Mouse (Mus musculus) embryonic facial prominence, embryonic 12.5 days (tissue): Measurements from ENCODE around the gene Ergic3. TPM values are rescaled to one million over a fixed set of nuclear protein-coding genes. Genes with fewer than 3 reads are reported as not detected.

Source experiments
- ATAC-seq: fragments of 200-750 bp; cut with Nextera tagmentation; 2 replicates; pipeline ENCODE4 v1.8.0; 2017; ENCODE audit not compliant: insufficient number of reproducible peaks, insufficient read depth, low FRiP score, low TSS enrichment
- H3K27ac ChIP-seq: fragments of 300-500 bp; sonication (generic); 2 replicates; pipeline ENCODE4 v1.5.1; 2016; ENCODE audit warnings: mild to moderate bottlenecking
- H3K27me3 ChIP-seq: fragments of 300-500 bp; sonication (generic); 2 replicates; pipeline ENCODE4 v1.6.1; 2016; ENCODE audit warnings: mild to moderate bottlenecking, moderate library complexity
- H3K36me3 ChIP-seq: fragments of 300-500 bp; sonication (generic); 2 replicates; pipeline ENCODE4 v1.6.1; 2016; ENCODE audit warnings: mild to moderate bottlenecking
- H3K4me1 ChIP-seq: fragments of 300-500 bp; sonication (generic); 2 replicates; pipeline ENCODE4 v1.6.1; 2016
- H3K4me2 ChIP-seq: fragments of 300-500 bp; sonication (generic); replicated peaks from 2 replicates; pipeline ENCODE4 v1.6.1; 2016; ENCODE audit warnings: mild to moderate bottlenecking, moderate library complexity
- H3K4me3 ChIP-seq: fragments of 300-500 bp; sonication (generic); 2 replicates; pipeline ENCODE4 v1.5.1; 2016; ENCODE audit warnings: mild to moderate bottlenecking
- H3K9ac ChIP-seq: fragments of 300-500 bp; sonication (generic); 2 replicates; pipeline ENCODE4 v1.6.1; 2016; ENCODE audit warnings: mild to moderate bottlenecking, moderate library complexity
- H3K9me3 ChIP-seq: fragments of 300-500 bp; sonication (generic); 2 replicates; pipeline ENCODE4 v1.6.1; 2016; ENCODE audit warnings: mild to moderate bottlenecking, moderate library complexity
- WGBS: fragments of 180-500 bp; shearing (Covaris S2); methylation state at CpG from one replicate; pipeline ENCODE4 v1.1.7; 2016; 5-methylcytosine and 5-hydroxymethylcytosine counted together
- polyA plus RNA-seq: library from polyadenylated mRNA; unstranded; fragments of >200 nt; fragmentation: Nextera tagmentation; extraction: Ambion mirVana; gene quantifications from 2 replicates; pipeline ENCODE4 v1.2.1, GENCODE M21; 2016

Gene Ergic3
- polyA plus RNA-seq, 1 experiment from 2014 or later, result 199 TPM

- H3K4me2 ChIP-seq, result no peak overlapping the region
- WGBS, result 93% methylated on average over 4 of the region's 4 CpGs
- peaks cover 22% of the 10 kb centered on the region for H3K36me3 ChIP-seq
- ATAC-seq, result no peak
- H3K9me3 ChIP-seq, result no peaks in the 10 kb centered on the region
- no peak overlapping the region for H3K27ac ChIP-seq
- H3K4me3 ChIP-seq, result no peak overlapping the region
- H3K4me1 ChIP-seq, result peaks cover 6% of the 10 kb centered on the region
- no peaks in the 10 kb centered on the region for H3K27me3 ChIP-seq
- no peak overlapping the region for H3K9ac ChIP-seq
Measured at GRCm38 (mm10) chr2:156005393-156005792, 2.5 kb upstream of the Ergic3 start.

- no peak overlapping the region for H3K27ac ChIP-seq
- WGBS, result 92% methylated on average over 3 of the region's 3 CpGs
- H3K9ac ChIP-seq, result no peak overlapping the region
Measured at GRCm38 (mm10) chr2:156018106-156018505, 10.3 kb downstream of the Ergic3 start.

GRCm38 (mm10) chr2:156021219-156021618, 13.4 kb downstream of the Ergic3 start:
- Histone ChIP-seq H3K9me3 (no peaks in the 10 kb centered on the region), H3K4me3 (no peak overlapping the region), H3K4me2 (no peak overlapping the region), H3K36me3 (peaks cover 33% of the 10 kb centered on the region), H3K27ac (no peak overlapping the region), H3K27me3 (no peaks in the 10 kb centered on the region), H3K4me1 (no peaks in the 10 kb centered on the region), H3K9ac (no peak overlapping the region; the same call in 1 of the 2 replicates)
- WGBS, result 85% methylated on average over 8 of the region's 8 CpGs
- no peak for ATAC-seq

More at GRCm38 (mm10) chr2:156018106-156018505, 10.3 kb downstream of the Ergic3 start:
- no peaks in the 10 kb centered on the region for H3K4me1 ChIP-seq
- H3K36me3 ChIP-seq, result peaks cover 64% of the 10 kb centered on the region
- H3K9me3 ChIP-seq, result no peaks in the 10 kb centered on the region
- no peaks in the 10 kb centered on the region for H3K27me3 ChIP-seq
- no peak overlapping the region for H3K4me2 ChIP-seq
- no peak for ATAC-seq
- H3K4me3 ChIP-seq, result no peak overlapping the region

- Histone ChIP-seq H3K36me3 (peaks cover 27% of the 10 kb centered on the region), H3K4me3 (no peak overlapping the region), H3K27ac (no peak overlapping the region), H3K9me3 (no peaks in the 10 kb centered on the region), H3K4me2 (no peak overlapping the region), H3K27me3 (no peaks in the 10 kb centered on the region), H3K4me1 (no peaks in the 10 kb centered on the region), H3K9ac (no peak overlapping the region)
- ATAC-seq, result no peak
- 83% methylated on average over 2 of the region's 2 CpGs for WGBS
Measured at GRCm38 (mm10) chr2:156021765-156022164, 13.9 kb downstream of the Ergic3 start.

GRCm38 (mm10) chr2:156025482-156025881, 17.6 kb downstream of the Ergic3 start:
- Histone ChIP-seq H3K36me3 (no peaks in the 10 kb centered on the region), H3K27me3 (no peaks in the 10 kb centered on the region), H3K9me3 (no peaks in the 10 kb centered on the region), H3K4me1 (no peaks in the 10 kb centered on the region), H3K4me2 (no peak overlapping the region), H3K4me3 (no peak overlapping the region), H3K9ac (no peak overlapping the region), H3K27ac (no peak overlapping the region)
- ATAC-seq, result no peak

GRCm38 (mm10) chr2:156039390-156039789, 31.5 kb downstream of the Ergic3 start:
- Histone ChIP-seq H3K4me1 (no peaks in the 10 kb centered on the region), H3K27ac (no peak overlapping the region), H3K4me2 (no peak overlapping the region), H3K4me3 (no peak overlapping the region), H3K36me3 (no peaks in the 10 kb centered on the region), H3K9me3 (no peaks in the 10 kb centered on the region), H3K27me3 (no peaks in the 10 kb centered on the region), H3K9ac (no peak overlapping the region)
- no peak for ATAC-seq
- WGBS, result 89% methylated on average over 3 of the region's 3 CpGs

GRCm38 (mm10) chr2:156042903-156043302, 35.1 kb downstream of the Ergic3 start:
- no peak for ATAC-seq
- no peak overlapping the region for H3K4me3 ChIP-seq
- no peaks in the 10 kb centered on the region for H3K9me3 ChIP-seq
- no peaks in the 10 kb centered on the region for H3K4me1 ChIP-seq
- H3K36me3 ChIP-seq, result no peaks in the 10 kb centered on the region
- WGBS, result 85% methylated on average over 8 of the region's 8 CpGs
- H3K27me3 ChIP-seq, result peaks cover 9% of the 10 kb centered on the region; the same call in 1 of the 2 replicates
- H3K4me2 ChIP-seq, result no peak overlapping the region
- H3K9ac ChIP-seq, result no peak overlapping the region
- no peak overlapping the region for H3K27ac ChIP-seq

- Histone ChIP-seq H3K27me3 (peaks cover 9% of the 10 kb centered on the region; the same call in 1 of the 2 replicates), H3K36me3 (no peaks in the 10 kb centered on the region), H3K4me3 (no peak overlapping the region), H3K4me2 (peak overlapping the region; percentile 14), H3K9ac (no peak overlapping the region), H3K9me3 (no peaks in the 10 kb centered on the region), H3K27ac (no peak overlapping the region), H3K4me1 (no peaks in the 10 kb centered on the region)
- WGBS, result 7% methylated on average over 19 of the region's 19 CpGs
- ATAC-seq, result no peak
Measured at GRCm38 (mm10) chr2:156047929-156048328, 40.1 kb downstream of the Ergic3 start.

- Histone ChIP-seq H3K36me3 (no peaks in the 10 kb centered on the region), H3K9me3 (no peaks in the 10 kb centered on the region)
- ATAC-seq, result no peak
Measured at GRCm38 (mm10) chr2:156052816-156053215, 45.0 kb downstream of the Ergic3 start, which contains the start of gene Fer1l4. Fer1l4 (minus strand) TSS chr2:156052947.

GRCm38 (mm10) chr2:156065099-156066041, 57.5 kb downstream of the Ergic3 start, which contains the start of gene Spag4:
Spag4 (plus strand) TSS chr2:156065175.
- Histone ChIP-seq H3K9ac (peak within 1 kb of the TSS; percentile 71), H3K4me1 (peaks cover 11% of the 10 kb centered on the region), H3K4me2 (peak within 1 kb of the TSS; percentile 93), H3K4me3 (peak within 1 kb of the TSS; percentile 65), H3K36me3 (peaks cover 24% of the 10 kb centered on the region), H3K27me3 (no peaks in the 10 kb centered on the region), H3K9me3 (no peaks in the 10 kb centered on the region), H3K27ac (peak within 1 kb of the TSS; percentile 75)
- under 1% methylated on average over 81 of the region's 81 CpGs for WGBS
- ATAC-seq, result peak; percentile 74

More at GRCm38 (mm10) chr2:156052816-156053215, 45.0 kb downstream of the Ergic3 start, which contains the start of gene Fer1l4:
- Histone ChIP-seq H3K9ac (no peak within 1 kb of the TSS), H3K4me1 (no peaks in the 10 kb centered on the region), H3K4me3 (no peak within 1 kb of the TSS), H3K27me3 (no peaks in the 10 kb centered on the region), H3K4me2 (no peak within 1 kb of the TSS), H3K27ac (no peak within 1 kb of the TSS)
- WGBS, result 82% methylated on average over 9 of the region's 9 CpGs

GRCm38 (mm10) chr2:156066126-156066525, 58.3 kb downstream of the Ergic3 start:
- Histone ChIP-seq H3K27me3 (no peaks in the 10 kb centered on the region), H3K4me2 (peak overlapping the region; percentile 93), H3K4me3 (peak overlapping the region; percentile 65), H3K27ac (no peak overlapping the region), H3K9ac (peak overlapping the region; percentile 71), H3K4me1 (peaks cover 11% of the 10 kb centered on the region), H3K9me3 (no peaks in the 10 kb centered on the region), H3K36me3 (peaks cover 31% of the 10 kb centered on the region)
- whole genome bisulfite sequencing, result 24% methylated on average over 10 of the region's 10 CpGs
- peak; percentile 7; the same call in 1 of the 2 replicates for ATAC-seq
